Mouse (Mus musculus): ENCODE results near the gene Plin5.

Plin5 gene

GRCm38 (mm10) chr17:56117251-56117710 is at the start of gene Plin5:
Plin5 (minus strand) TSS chr17:56117596.
- in situ Hi-C loops (cut with MboI; ENCODE audit: low sequenced_read_pairs) = no loop called here

- in situ Hi-C loops (cut with MboI; ENCODE audit: low sequenced_read_pairs) = no loop called here
Measured at GRCm38 (mm10) chr17:56165671-56166070, 48.3 kb upstream of the Plin5 start.

- in situ Hi-C loops (cut with MboI; ENCODE audit: low sequenced_read_pairs) = no loop called here
Measured at GRCm38 (mm10) chr17:56164510-56164909, 47.1 kb upstream of the Plin5 start.

GRCm38 (mm10) chr17:56163523-56164102 is 46.2 kb upstream of the Plin5 start:
- in situ Hi-C loops (cut with MboI; ENCODE audit: low sequenced_read_pairs) = no loop called here

- in situ Hi-C loops (cut with MboI; ENCODE audit: low sequenced_read_pairs) = no loop called here
Measured at GRCm38 (mm10) chr17:56162231-56162774, 44.9 kb upstream of the Plin5 start, which contains the start of gene Tnfaip8l1. Tnfaip8l1 (plus strand) TSS chr17:56162477.

GRCm38 (mm10) chr17:56159729-56160128 is 42.3 kb upstream of the Plin5 start:
- in situ Hi-C loops (cut with MboI; ENCODE audit: low sequenced_read_pairs) = no loop called here

- in situ Hi-C loops (cut with MboI; ENCODE audit: low sequenced_read_pairs) = no loop called here
Measured at GRCm38 (mm10) chr17:56153643-56154042, 36.2 kb upstream of the Plin5 start.

GRCm38 (mm10) chr17:56149897-56150296 is 32.5 kb upstream of the Plin5 start:
- in situ Hi-C loops (cut with MboI; ENCODE audit: low sequenced_read_pairs) = no loop called here

GRCm38 (mm10) chr17:56148790-56149618 is 31.6 kb upstream of the Plin5 start:
- in situ Hi-C loops (cut with MboI; ENCODE audit: low sequenced_read_pairs) = no loop called here

GRCm38 (mm10) chr17:56148280-56148679 is 30.9 kb upstream of the Plin5 start:
- in situ Hi-C loops (cut with MboI; ENCODE audit: low sequenced_read_pairs) = no loop called here

- in situ Hi-C loops (cut with MboI; ENCODE audit: low sequenced_read_pairs) = no loop called here
Measured at GRCm38 (mm10) chr17:56147420-56147819, 30.0 kb upstream of the Plin5 start.

GRCm38 (mm10) chr17:56146131-56146530 is 28.7 kb upstream of the Plin5 start:
- in situ Hi-C loops (cut with MboI; ENCODE audit: low sequenced_read_pairs) = no loop called here

GRCm38 (mm10) chr17:56144546-56144945 is 27.1 kb upstream of the Plin5 start:
- in situ Hi-C loops (cut with MboI; ENCODE audit: low sequenced_read_pairs) = no loop called here

GRCm38 (mm10) chr17:56141702-56142605 is 24.6 kb upstream of the Plin5 start:
- in situ Hi-C loops (cut with MboI; ENCODE audit: low sequenced_read_pairs) = no loop called here

- in situ Hi-C loops (cut with MboI; ENCODE audit: low sequenced_read_pairs) = loop anchor here (10.0 kb wide), 1 partner anchor 115 kb away; the partner anchor contains the start of gene Fem1a
Measured at GRCm38 (mm10) chr17:56139858-56140595, 22.6 kb upstream of the Plin5 start, which contains the start of gene Sema6b. Sema6b (minus strand) TSS chr17:56140343.

- in situ Hi-C loops (cut with MboI; ENCODE audit: low sequenced_read_pairs) = loop anchor here (10.0 kb wide), 1 partner anchor 115 kb away; the partner anchor contains the start of gene Fem1a
Measured at GRCm38 (mm10) chr17:56139355-56139754, 22.0 kb upstream of the Plin5 start.

GRCm38 (mm10) chr17:56137839-56138613 is 20.6 kb upstream of the Plin5 start:
- in situ Hi-C loops (cut with MboI; ENCODE audit: low sequenced_read_pairs) = loop anchor here (10.0 kb wide), 1 partner anchor 117 kb away; the partner anchor contains the start of gene Fem1a

GRCm38 (mm10) chr17:56136558-56136957 is 19.2 kb upstream of the Plin5 start:
- in situ Hi-C loops (cut with MboI; ENCODE audit: low sequenced_read_pairs) = loop anchor here (10.0 kb wide), 1 partner anchor 118 kb away; the partner anchor contains the start of gene Fem1a

GRCm38 (mm10) chr17:56134463-56134971 is 17.1 kb upstream of the Plin5 start:
- in situ Hi-C loops (cut with MboI; ENCODE audit: low sequenced_read_pairs) = loop anchor here (10.0 kb wide), 1 partner anchor 120 kb away; the partner anchor contains the start of gene Fem1a
